Mouse (Mus musculus) CH12.LX (cell line): Measurements from ENCODE around the gene Rsph6a. TPM values are rescaled to one million over a fixed set of nuclear protein-coding genes. Genes with fewer than 3 reads are reported as not detected.

ENCODE experiments used
- DNase-seq: peaks from one replicate; pipeline ENCODE4 v3.0.0-alpha.2; 2013; ENCODE audit errors: extremely low read depth
- H3K27ac ChIP-seq: 2 replicates; pipeline ENCODE4 v1.5.1; 2012; ENCODE audit warnings: low read depth, mild to moderate bottlenecking, control low read depth, moderate library complexity; ENCODE audit not compliant: insufficient read depth
- H3K27me3 ChIP-seq: replicated peaks from 2 replicates; pipeline ENCODE3; 2012; ENCODE audit warnings: inconsistent platforms
- H3K36me3 ChIP-seq, 2 experiments: replicated peaks in 1 of 2; 2 replicates each; pipeline versions ENCODE3 to v1.6.1; 2012; ENCODE audit warnings: inconsistent platforms in 1 of 2, low read length in 1 of 2, mild to moderate bottlenecking in 1 of 2, mixed read lengths in 1 of 2, moderate library complexity in 1 of 2; ENCODE audit not compliant: control insufficient read depth in 1 of 2, insufficient read depth in 1 of 2
- H3K4me1 ChIP-seq, 2 experiments: 2 replicates each; pipeline ENCODE4 v1.6.1; 2012; ENCODE audit warnings: inconsistent platforms in 1 of 2, moderate library complexity in 1 of 2; ENCODE audit not compliant: insufficient read depth in 2 of 2, control insufficient read depth in 1 of 2
- H3K4me2 ChIP-seq: 2 replicates; pipeline ENCODE4 v1.6.1; 2012; ENCODE audit warnings: low read depth, mild to moderate bottlenecking, control low read depth; ENCODE audit not compliant: poor library complexity, insufficient read depth, severe bottlenecking
- H3K4me3 ChIP-seq, 3 experiments: fragments of 150-350 bp in 1 of 3; sonication (generic) in 1 of 3; replicated peaks in 1 of 3; 2 replicates each; pipeline versions ENCODE3 to v1.5.1; 2011 to 2012; ENCODE audit warnings: low read depth in 2 of 3, low read length in 2 of 3, mild to moderate bottlenecking in 2 of 3, moderate library complexity in 2 of 3, control low read depth in 1 of 3, improper control_type of control experiment in 1 of 3, inconsistent platforms in 1 of 3, mixed read lengths in 1 of 3; ENCODE audit not compliant: poor library complexity in 1 of 3
- H3K79me2 ChIP-seq: replicated peaks from 2 replicates; pipeline ENCODE4 v1.6.1; 2012; ENCODE audit warnings: mild to moderate bottlenecking, moderate library complexity; ENCODE audit not compliant: control insufficient read depth, poor library complexity, insufficient read depth, severe bottlenecking; ENCODE audit errors: extremely low read depth
- H3K9ac ChIP-seq: 2 replicates; pipeline ENCODE4 v1.6.1; 2012; ENCODE audit warnings: low read depth, mild to moderate bottlenecking, control low read depth, moderate library complexity; ENCODE audit not compliant: insufficient read depth
- H3K9me3 ChIP-seq: replicated peaks from 2 replicates; pipeline ENCODE3; 2012; ENCODE audit warnings: low read length, inconsistent platforms, mixed read lengths
- CHD1 ChIP-seq: IDR thresholded peaks from 2 replicates; pipeline ENCODE4 v1.6.1; 2012; ENCODE audit warnings: low read depth, low read length, improper control_type of control experiment, inconsistent platforms
- CTCF ChIP-seq, 2 experiments: IDR thresholded peaks in 1 of 2; conservative IDR thresholded peaks in 1 of 2; 2 replicates each; pipeline ENCODE4 v1.5.1; 2011 to 2012; ENCODE audit warnings: low read depth in 2 of 2, low read length in 2 of 2, improper control_type of control experiment in 1 of 2, inconsistent platforms in 1 of 2, mild to moderate bottlenecking in 1 of 2, moderate library complexity in 1 of 2
- EP300 ChIP-seq: IDR thresholded peaks from 2 replicates; pipeline ENCODE4 v1.6.1; 2011; ENCODE audit warnings: low read length, improper control_type of control experiment
- GABPA ChIP-seq: IDR thresholded peaks from 2 replicates; pipeline ENCODE4 v1.6.1; 2012; ENCODE audit warnings: low read depth, low read length, improper control_type of control experiment, inconsistent platforms; ENCODE audit not compliant: insufficient replicate concordance
- HCFC1 ChIP-seq: IDR thresholded peaks from 2 replicates; pipeline ENCODE4 v1.6.1; 2012; ENCODE audit warnings: low read depth, mild to moderate bottlenecking, inconsistent platforms, low read length, improper control_type of control experiment
- IRF4 ChIP-seq: IDR thresholded peaks from 2 replicates; pipeline ENCODE4 v1.6.1; 2014; ENCODE audit warnings: low read depth, mild to moderate bottlenecking, inconsistent platforms, low read length, improper control_type of control experiment
- MAFK ChIP-seq: IDR thresholded peaks from 2 replicates; pipeline ENCODE4 v1.6.1; 2011; ENCODE audit warnings: low read length, improper control_type of control experiment; ENCODE audit not compliant: insufficient replicate concordance
- MAX ChIP-seq: IDR thresholded peaks from 2 replicates; pipeline ENCODE4 v1.6.1; 2011; ENCODE audit warnings: low read length, improper control_type of control experiment
- MEF2A ChIP-seq: IDR thresholded peaks from 2 replicates; pipeline ENCODE4 v1.6.1; 2014; ENCODE audit warnings: low read depth, mild to moderate bottlenecking, inconsistent platforms, low read length, improper control_type of control experiment, borderline replicate concordance
- MXI1 ChIP-seq: IDR thresholded peaks from 2 replicates; pipeline ENCODE4 v1.6.1; 2011; ENCODE audit warnings: mild to moderate bottlenecking, low read depth, low read length, improper control_type of control experiment
- MYC ChIP-seq: IDR thresholded peaks from 2 replicates; pipeline ENCODE4 v1.6.1; 2011; ENCODE audit warnings: low read depth, mild to moderate bottlenecking, improper control_type of control experiment, low read length
- PAX5 ChIP-seq: IDR thresholded peaks from 2 replicates; pipeline ENCODE4 v1.6.1; 2012; ENCODE audit warnings: low read length, inconsistent platforms, mixed read lengths
- POLR2A ChIP-seq: IDR thresholded peaks from 2 replicates; pipeline ENCODE4 v1.6.1; 2011; ENCODE audit warnings: low read depth, mild to moderate bottlenecking, improper control_type of control experiment, low read length
- RAD21 ChIP-seq: IDR thresholded peaks from 2 replicates; pipeline ENCODE4 v1.6.1; 2011; ENCODE audit warnings: low read depth, mild to moderate bottlenecking, low read length, improper control_type of control experiment, moderate library complexity
- RCOR1 ChIP-seq: conservative IDR thresholded peaks from 2 replicates; pipeline ENCODE4 v1.6.1; 2012; ENCODE audit warnings: low read depth, mild to moderate bottlenecking, inconsistent platforms, low read length, improper control_type of control experiment
- SMC3 ChIP-seq: IDR thresholded peaks from 2 replicates; pipeline ENCODE4 v1.6.1; 2011; ENCODE audit warnings: low read depth, low read length, improper control_type of control experiment
- UBTF ChIP-seq: IDR thresholded peaks from 2 replicates; pipeline ENCODE4 v1.6.1; 2012; ENCODE audit warnings: low read depth, mild to moderate bottlenecking, inconsistent platforms, low read length, improper control_type of control experiment, moderate library complexity
- USF1 ChIP-seq: IDR thresholded peaks from 2 replicates; pipeline ENCODE4 v1.6.1; 2014; ENCODE audit warnings: low read depth, mild to moderate bottlenecking, inconsistent platforms, low read length, improper control_type of control experiment
- ZC3H11A ChIP-seq: IDR thresholded peaks from 2 replicates; pipeline ENCODE4 v1.6.1; 2012; ENCODE audit warnings: low read depth, mild to moderate bottlenecking, inconsistent platforms, low read length, improper control_type of control experiment
- ZKSCAN1 ChIP-seq: IDR thresholded peaks from 2 replicates; pipeline ENCODE4 v1.6.1; 2012; ENCODE audit warnings: low read depth, inconsistent platforms, low read length, improper control_type of control experiment, borderline replicate concordance
- ZMIZ1 ChIP-seq: IDR thresholded peaks from 2 replicates; pipeline ENCODE4 v1.6.1; 2012; ENCODE audit warnings: low read depth, mild to moderate bottlenecking, inconsistent platforms, low read length, improper control_type of control experiment
- ZNF384 ChIP-seq: IDR thresholded peaks from 2 replicates; pipeline ENCODE4 v1.6.1; 2012; ENCODE audit warnings: low read depth, low read length, improper control_type of control experiment, inconsistent platforms
- dilution Hi-C: fragments of 300-500 bp; cut with MboI; formaldehyde crosslinking; loops from 2 replicates; pipeline ENCODE4 v1.14.3; 2020; ENCODE audit warnings: low sequenced_read_pairs; ENCODE audit not compliant: extremely low pct_unique_long_range_greater_than_20kb, extremely low pct_ligation_motif_present
- in situ Hi-C: fragments of 300-500 bp; cut with MboI; formaldehyde crosslinking; loops from 3 replicates; pipeline ENCODE4 v1.14.3; 2019; ENCODE audit warnings: low sequenced_read_pairs, low pct_ligation_motif_present, low pct_unique_long_range_greater_than_20kb, mixed read lengths
- polyA plus RNA-seq: library from polyadenylated mRNA; unstranded; fragments of >175 nt; gene quantifications from 2 replicates; pipeline ENCODE4 v1.2.1, GENCODE M21; 2012; ENCODE audit warnings: low read depth; ENCODE audit not compliant: insufficient read length
- total RNA-seq, 2 experiments: library from RNA; depleted of rRNA; stranded (reverse); fragments of 300-350 nt in 1 of 2; fragments of >200 nt in 1 of 2; gene quantifications; 2 replicates each; pipeline ENCODE4 v1.2.3; 2012 to 2014

Rsph6a gene
- total and polyA plus RNA-seq, 3 experiments: 0.25 TPM; not detected in 2

GRCm38 (mm10) chr7:19097863-19098262 lies 43.4 kb downstream of the Rsph6a start:
- in situ Hi-C loops (no loop called here), dilution Hi-C loops (no loop called here)
- no peak for DNase-seq
- Histone ChIP-seq H3K4me2 (no peak overlapping the region), H3K4me3 (no peak overlapping the region), H3K79me2 (no peaks in the 10 kb centered on the region), H3K9me3 (no peaks in the 10 kb centered on the region), H3K9ac (no peak overlapping the region), H3K27ac (no peak overlapping the region), H3K36me3 (no peaks in the 10 kb centered on the region), H3K27me3 (peaks cover 81% of the 10 kb centered on the region), H3K4me1 (peaks cover 3 to 21% of the 10 kb centered on the region in 2 experiments; a peak in 3 of 4 replicates)
- TF ChIP-seq ZNF384 (no peak), RCOR1 (no peak), UBTF (no peak), MAFK (no peak), RAD21 (no peak), USF1 (no peak)

GRCm38 (mm10) chr7:19098811-19099210 lies 44.3 kb downstream of the Rsph6a start:
- H3K9me3 ChIP-seq: no peaks in the 10 kb centered on the region
- H3K9ac ChIP-seq: no peak overlapping the region
- DNase-seq: no peak
- no peak overlapping the region for H3K4me3 ChIP-seq
- H3K27ac ChIP-seq: no peak overlapping the region
- H3K4me1 ChIP-seq: peaks cover 3 to 17% of the 10 kb centered on the region in 2 experiments; a peak in 3 of 4 replicates
- in situ Hi-C loops: no loop called here
- H3K79me2 ChIP-seq: no peaks in the 10 kb centered on the region
- no peaks in the 10 kb centered on the region for H3K36me3 ChIP-seq
- dilution Hi-C loops: no loop called here
- H3K27me3 ChIP-seq: peaks cover 90% of the 10 kb centered on the region
- TF ChIP-seq HCFC1 (no peak), RAD21 (no peak), MAX (no peak), MXI1 (no peak), UBTF (no peak), ZKSCAN1 (no peak), CTCF (conservative IDR thresholded peaks at IDR 0.05 in 1 of 2, IDR thresholded peaks at IDR 0.05 in 1 of 2; ENCODE audit: low read depth in 2 of 2, low read length in 2 of 2) (no peak), GABPA (no peak), ZMIZ1 (no peak), EP300 (no peak), IRF4 (no peak), PAX5 (no peak), MEF2A (no peak), SMC3 (no peak), MYC (no peak), ZC3H11A (no peak), CHD1 (no peak), POLR2A (no peak)
- no peak overlapping the region for H3K4me2 ChIP-seq
